Mouse (Mus musculus) midbrain, embryonic 16.5 days (tissue): ENCODE measurements around the gene Nbea. TPM values are rescaled to one million over a fixed set of nuclear protein-coding genes. Genes with fewer than 3 reads are reported as not detected.

Source experiments
- ATAC-seq: fragments of 200-750 bp; cut with Nextera tagmentation; 2 replicates; pipeline ENCODE4 v1.8.0; 2017; ENCODE audit warnings: moderate TSS enrichment
- H3K27ac ChIP-seq: fragments of 300-500 bp; sonication (generic); 2 replicates; pipeline ENCODE4 v1.5.1; 2014; ENCODE audit warnings: mild to moderate bottlenecking, low read length, mixed read lengths
- H3K27me3 ChIP-seq: fragments of 300-500 bp; sonication (generic); 2 replicates; pipeline ENCODE4 v1.6.1; 2014; ENCODE audit warnings: low read depth, low read length, mixed read lengths; ENCODE audit not compliant: control insufficient read depth, insufficient read depth
- H3K36me3 ChIP-seq: fragments of 300-500 bp; sonication (generic); 2 replicates; pipeline ENCODE4 v1.6.1; 2014; ENCODE audit warnings: mild to moderate bottlenecking, low read length, moderate library complexity, mixed read lengths; ENCODE audit not compliant: control insufficient read depth, insufficient read depth
- H3K4me1 ChIP-seq: fragments of 300-500 bp; sonication (generic); 2 replicates; pipeline ENCODE4 v1.6.1; 2014; ENCODE audit warnings: mild to moderate bottlenecking, low read length, mixed read lengths; ENCODE audit not compliant: control insufficient read depth, insufficient read depth
- H3K4me2 ChIP-seq: fragments of 300-500 bp; sonication (generic); 2 replicates; pipeline ENCODE4 v1.6.1; 2014; ENCODE audit warnings: mild to moderate bottlenecking, low read length, mixed read lengths
- H3K4me3 ChIP-seq: fragments of 300-500 bp; sonication (generic); 2 replicates; pipeline ENCODE4 v1.5.1; 2014; ENCODE audit warnings: low read depth, mild to moderate bottlenecking, low read length, moderate library complexity, mixed read lengths
- H3K9ac ChIP-seq: fragments of 300-500 bp; sonication (generic); 2 replicates; pipeline ENCODE4 v1.6.1; 2014; ENCODE audit warnings: low read depth, low read length, mixed read lengths
- H3K9me3 ChIP-seq: fragments of 300-500 bp; sonication (generic); replicated peaks from 2 replicates; pipeline ENCODE4 v1.6.1; 2014; ENCODE audit warnings: mild to moderate bottlenecking, low read length, mixed read lengths; ENCODE audit not compliant: control insufficient read depth, poor library complexity, severe bottlenecking
- WGBS: fragments of 180-500 bp; shearing (Covaris S2); extraction: QIAGEN DNeasy Blood & Tissue Kit; methylation state at CpG from one replicate; pipeline ENCODE4 v1.1.7; 2014; 5-methylcytosine and 5-hydroxymethylcytosine counted together
- polyA plus RNA-seq: library from polyadenylated mRNA; unstranded; fragments of >200 nt; fragmentation: Nextera tagmentation; extraction: Ambion mirVana; gene quantifications from 2 replicates; pipeline ENCODE4 v1.2.1, GENCODE M21; 2015

The Nbea gene
- polyA plus RNA-seq, 1 experiment from 2014 or later = 60.2 TPM

DNA sequence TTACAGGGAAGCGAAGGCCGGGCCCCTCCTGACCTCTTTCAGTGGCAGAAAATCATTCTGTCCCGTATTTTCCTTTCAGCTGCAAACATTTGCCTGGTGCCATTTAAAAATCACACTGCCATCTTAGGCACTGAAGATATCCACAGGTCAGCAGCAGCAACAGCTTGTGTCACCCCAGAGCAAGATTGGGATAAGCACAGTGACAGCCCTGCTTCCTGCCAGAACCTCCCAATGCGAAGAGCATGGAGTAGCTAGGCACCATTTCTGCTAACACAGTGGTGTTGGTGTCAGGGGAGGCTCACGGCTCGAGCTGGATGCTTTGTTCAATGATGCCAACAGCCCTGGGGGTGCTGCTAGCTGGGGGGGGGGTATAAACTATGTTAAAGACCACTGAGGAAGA lies 592.8 kb downstream of the Nbea start:
- H3K27ac ChIP-seq = no peak overlapping the region
- H3K9me3 ChIP-seq = no peaks in the 10 kb centered on the region
- no peak for ATAC-seq
- H3K36me3 ChIP-seq = no peaks in the 10 kb centered on the region
- no peaks in the 10 kb centered on the region for H3K27me3 ChIP-seq
- no peak overlapping the region for H3K4me2 ChIP-seq
- peaks cover 17% of the 10 kb centered on the region for H3K4me1 ChIP-seq
- no peak overlapping the region for H3K4me3 ChIP-seq
- no peak overlapping the region for H3K9ac ChIP-seq
- 70% methylated on average over 6 of the region's 6 CpGs for WGBS

DNA sequence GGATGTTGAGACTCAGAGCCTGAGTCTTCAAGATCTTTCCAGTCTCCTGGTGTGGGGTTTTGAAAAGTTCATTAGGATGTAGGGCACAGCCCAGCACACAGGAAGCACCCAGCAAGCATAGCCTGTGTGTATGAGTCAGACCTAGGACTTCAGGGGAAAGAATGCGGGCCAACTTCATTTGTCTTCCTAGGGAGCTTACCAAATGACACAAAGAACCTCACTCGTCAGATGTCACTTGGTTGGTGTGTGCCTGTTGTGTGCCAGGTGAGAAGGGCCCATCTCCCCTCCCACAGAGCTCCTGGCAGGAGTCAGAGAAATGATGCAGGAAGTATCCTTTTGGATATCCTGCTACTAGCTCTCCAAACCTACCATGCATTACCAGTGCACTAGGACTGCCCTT lies 593.2 kb downstream of the Nbea start:
- WGBS = 76% methylated on average over 2 of the region's 2 CpGs
- Histone ChIP-seq H3K4me1 (peaks cover 17% of the 10 kb centered on the region), H3K4me2 (no peak overlapping the region), H3K36me3 (no peaks in the 10 kb centered on the region), H3K27ac (no peak overlapping the region), H3K9ac (no peak overlapping the region), H3K9me3 (no peaks in the 10 kb centered on the region), H3K4me3 (no peak overlapping the region), H3K27me3 (no peaks in the 10 kb centered on the region)
- ATAC-seq = no peak

DNA sequence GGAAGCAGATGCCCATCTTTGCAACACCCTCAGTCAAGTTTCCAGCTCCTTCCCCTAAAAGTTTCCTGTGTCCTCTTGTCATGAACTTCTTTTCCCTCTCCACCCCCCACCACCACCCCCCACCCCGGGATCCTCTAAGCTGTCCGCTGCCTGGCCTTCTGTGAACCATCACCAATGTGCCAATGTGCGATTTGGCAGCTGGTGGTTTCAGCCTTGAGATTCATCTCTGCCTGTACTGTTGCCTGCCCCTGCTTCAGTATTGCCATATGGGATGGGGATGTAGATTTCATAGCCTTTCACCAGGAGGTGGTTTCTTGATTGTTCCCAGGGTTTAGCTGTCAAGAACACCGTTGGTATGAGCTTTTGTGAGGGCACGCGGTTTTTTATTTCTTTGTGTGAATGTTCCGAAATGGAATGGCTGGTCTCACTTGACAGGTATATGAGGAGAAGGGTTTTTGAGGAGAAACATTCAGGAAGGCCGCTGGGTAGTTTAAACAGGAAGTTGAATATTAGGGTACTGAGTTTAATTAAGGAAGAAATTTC lies 594.0 kb downstream of the Nbea start:
- H3K9me3 ChIP-seq = no peaks in the 10 kb centered on the region
- no peaks in the 10 kb centered on the region for H3K27me3 ChIP-seq
- no peak overlapping the region for H3K4me3 ChIP-seq
- H3K9ac ChIP-seq = no peak overlapping the region
- WGBS = 68% methylated on average over 8 of the region's 8 CpGs
- no peak for ATAC-seq
- H3K4me1 ChIP-seq = peaks cover 17% of the 10 kb centered on the region
- H3K36me3 ChIP-seq = no peaks in the 10 kb centered on the region
- no peak overlapping the region for H3K4me2 ChIP-seq
- H3K27ac ChIP-seq = no peak overlapping the region

DNA sequence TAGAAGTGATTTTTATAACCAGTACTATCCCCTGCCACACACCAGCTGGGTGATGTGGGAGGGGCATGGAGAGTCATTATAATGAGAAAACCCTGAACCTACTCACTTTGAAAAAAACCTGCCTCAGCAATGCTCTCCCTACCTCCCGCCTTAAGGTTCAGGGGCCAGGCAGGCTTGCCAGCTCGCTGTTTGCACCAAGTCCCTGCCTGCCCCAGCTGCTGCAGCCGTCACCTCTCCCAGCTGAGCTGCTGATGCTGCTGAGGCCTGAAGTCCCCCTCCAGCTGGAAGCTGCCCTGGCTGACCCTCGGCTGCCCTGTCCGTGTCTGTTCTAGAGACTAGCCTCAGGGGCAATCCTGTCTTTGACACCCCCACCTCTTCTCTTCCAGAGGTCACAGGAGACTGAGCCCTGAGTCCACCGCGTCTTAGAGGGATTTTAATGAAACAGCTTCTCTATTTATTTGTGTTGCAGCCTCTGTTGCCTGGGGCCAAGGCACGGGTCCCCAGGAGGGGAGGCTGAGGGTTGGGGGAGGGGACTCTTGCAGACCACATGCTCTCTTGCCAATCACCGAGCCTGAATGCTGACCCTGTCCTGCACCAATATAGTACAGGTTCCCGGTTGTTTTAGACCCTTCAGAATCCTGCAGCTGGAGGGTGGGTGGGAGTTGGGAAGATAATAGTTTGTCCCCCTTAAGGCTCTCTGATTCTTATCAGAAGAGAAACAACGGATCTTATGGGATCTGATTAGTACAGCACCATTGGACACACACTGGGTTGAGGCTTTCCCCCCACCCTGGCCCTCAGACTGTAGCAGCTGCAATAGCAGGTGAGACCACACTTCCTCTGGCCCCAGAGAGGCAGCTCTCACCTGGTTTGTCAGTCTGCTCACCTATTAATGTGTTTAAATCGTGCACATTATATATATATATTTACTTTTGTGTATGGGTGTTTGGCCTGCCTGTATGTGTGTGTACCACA lies 595.2 kb downstream of the Nbea start:
- peak; percentile 78 for ATAC-seq
- H3K27me3 ChIP-seq = no peaks in the 10 kb centered on the region
- peak overlapping the region; percentile 17; the same call in 1 of the 2 replicates for H3K4me2 ChIP-seq
- 8% methylated on average over 12 of the region's 12 CpGs for WGBS
- no peaks in the 10 kb centered on the region for H3K9me3 ChIP-seq
- peak overlapping the region; percentile 34; the same call in 1 of the 2 replicates for H3K9ac ChIP-seq
- H3K27ac ChIP-seq = peak overlapping the region; percentile 66
- no peak overlapping the region for H3K4me3 ChIP-seq
- peaks cover 17% of the 10 kb centered on the region for H3K4me1 ChIP-seq
- H3K36me3 ChIP-seq = no peaks in the 10 kb centered on the region

DNA sequence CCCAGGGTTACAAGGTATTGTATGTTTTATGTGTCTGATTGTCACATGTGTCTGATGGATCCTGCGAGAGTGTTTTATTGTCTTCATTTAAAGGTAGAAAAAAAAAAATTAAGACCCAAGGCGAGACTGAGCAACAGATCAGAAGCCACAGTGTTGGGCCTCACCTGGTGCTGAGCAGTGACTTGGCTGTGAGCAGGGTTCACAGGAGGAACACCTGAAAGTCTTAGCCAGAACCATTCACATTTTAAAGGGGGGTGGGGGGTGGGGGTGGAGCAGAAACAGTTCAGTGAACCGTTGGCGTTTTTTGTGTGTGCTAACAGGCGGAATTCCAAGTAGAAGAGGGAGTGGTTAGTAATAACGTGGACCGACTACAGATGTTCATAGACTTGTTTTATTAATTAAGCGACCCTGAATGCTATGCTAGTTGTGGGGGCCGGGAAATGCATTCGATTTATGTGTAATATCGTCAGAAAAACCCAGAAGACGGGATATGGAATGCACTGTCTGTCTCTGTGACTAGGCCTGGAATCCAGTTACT lies 596.0 kb downstream of the Nbea start:
- WGBS = 25% methylated on average over 12 of the region's 12 CpGs
- no peaks in the 10 kb centered on the region for H3K36me3 ChIP-seq
- 0 out of 2 replicates have a peak, but pooled peaks have one; percentile 10 for ATAC-seq

More for the DNA sequence above, 596.0 kb downstream of the Nbea start:
- Histone ChIP-seq H3K27me3 (no peaks in the 10 kb centered on the region), H3K4me3 (no peak overlapping the region), H3K27ac (peak overlapping the region; percentile 66), H3K9ac (0 out of 2 replicates have a peak overlapping the region, but pooled peaks have one; percentile 34), H3K4me2 (no peak overlapping the region; the same call in 1 of the 2 replicates), H3K4me1 (peaks cover 17% of the 10 kb centered on the region), H3K9me3 (no peaks in the 10 kb centered on the region)
